Mouse (Mus musculus) urinary bladder, postnatal 4 days (tissue): ENCODE data around the gene Ppp1r11.

ENCODE experiments used
- DNase-seq, 2 experiments: peaks; one replicate each; pipeline ENCODE4 v3.0.0; 2021 to 2022; ENCODE audit warnings: low spot score in 2 of 2

Ppp1r11 gene

DNA sequence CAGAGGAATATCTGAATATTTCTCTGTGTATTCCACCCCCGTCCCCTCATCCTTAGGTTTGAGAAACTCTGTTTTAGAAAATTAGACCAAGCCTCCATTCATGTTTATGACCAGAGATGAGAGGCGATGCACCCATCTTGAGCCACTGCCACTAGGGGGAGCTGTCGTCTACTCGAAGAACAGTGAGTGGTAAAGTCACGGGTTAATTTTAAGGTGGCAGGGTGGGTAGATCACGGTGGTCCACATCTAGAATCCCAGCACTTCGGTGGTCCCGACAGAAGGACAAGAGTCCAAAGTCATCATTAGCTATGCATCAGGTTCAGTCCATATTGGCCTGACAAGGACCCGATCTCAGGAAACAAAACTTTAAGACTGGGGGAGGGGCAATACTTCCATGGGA is 36.5 kb downstream of the Ppp1r11 start:
- peak in 1 of 2 experiments; percentile 74 for DNase-seq

DNA sequence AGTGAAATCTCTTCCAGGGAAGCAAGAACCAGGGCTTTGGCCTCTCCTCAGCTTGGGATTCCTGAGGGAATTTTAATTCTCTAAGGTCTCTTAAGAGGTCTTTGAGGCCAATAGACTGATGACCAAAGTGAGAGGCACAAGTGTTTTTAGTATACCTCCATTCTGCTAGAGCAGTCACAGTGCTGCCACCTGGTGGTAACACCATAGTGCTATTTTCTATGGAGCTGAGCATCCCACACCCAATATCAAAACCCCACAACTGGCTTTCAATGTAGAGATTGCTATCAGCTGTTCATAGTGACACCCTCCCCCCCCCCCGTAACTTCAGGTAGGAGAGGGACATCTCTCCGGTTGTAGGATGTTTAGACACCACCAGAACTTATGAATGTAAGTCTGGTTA is 37.4 kb downstream of the Ppp1r11 start:
- peak; percentile 29 to 79 for DNase-seq

DNA sequence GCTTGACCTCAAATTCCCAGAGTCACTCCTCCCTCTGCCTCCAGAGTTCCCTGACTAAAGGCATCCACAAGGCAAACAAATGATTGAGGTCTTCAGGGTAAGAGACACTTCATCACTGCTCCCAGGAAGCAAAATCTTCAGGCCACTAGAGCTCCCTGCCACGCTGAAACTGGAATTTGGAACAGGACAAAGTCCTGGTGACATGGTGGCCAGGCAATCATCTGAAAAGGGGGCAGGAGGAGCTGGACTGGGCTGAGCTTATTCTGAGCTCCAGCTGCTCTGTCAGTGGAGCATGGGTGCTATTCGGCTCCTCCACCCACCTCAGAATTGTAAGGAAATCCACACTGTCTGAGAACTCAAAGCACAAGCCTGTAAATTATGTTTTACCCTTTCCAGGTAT is 39.5 kb downstream of the Ppp1r11 start:
- no peak for DNase-seq

DNA sequence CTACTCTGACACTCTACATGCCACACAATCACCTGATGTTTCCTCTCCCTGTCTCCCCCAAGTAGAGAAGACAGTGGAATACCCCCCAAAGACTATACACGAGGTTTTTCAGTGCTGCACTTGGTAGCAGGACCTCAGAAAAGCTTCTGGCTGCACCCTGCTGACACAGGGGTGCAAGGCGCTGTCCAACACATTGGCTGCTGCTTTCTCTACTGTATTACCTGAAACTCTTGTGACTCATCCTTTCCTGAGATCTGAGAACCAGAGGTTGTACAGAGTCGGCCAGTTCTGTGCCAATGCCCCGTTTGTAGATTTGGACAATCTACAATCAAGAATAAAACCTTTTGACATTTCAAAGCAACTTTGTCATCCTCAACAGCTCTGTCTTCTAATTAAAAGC is 41.7 kb downstream of the Ppp1r11 start:
- DNase-seq, result no peak

DNA sequence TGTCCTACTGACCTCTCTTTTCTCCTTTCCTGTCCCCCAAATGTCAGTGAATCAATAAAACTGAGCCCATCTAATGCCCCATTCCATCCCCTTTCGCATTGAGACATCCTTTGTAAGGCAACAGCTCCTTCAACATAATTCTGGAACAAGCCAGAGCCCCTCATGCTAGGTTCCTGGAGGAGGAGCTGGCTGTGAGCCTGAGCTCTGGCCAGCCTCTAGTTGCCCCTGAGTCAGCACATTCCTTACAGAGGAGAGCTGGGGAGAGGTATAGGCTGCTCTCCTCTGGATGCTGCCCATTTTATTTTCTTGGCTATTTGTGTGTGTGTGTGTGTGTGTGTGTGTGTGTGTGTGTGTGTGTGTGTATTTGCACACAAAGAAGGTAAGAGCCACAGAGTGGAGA is 43.3 kb downstream of the Ppp1r11 start:
- DNase-seq, result no peak

DNA sequence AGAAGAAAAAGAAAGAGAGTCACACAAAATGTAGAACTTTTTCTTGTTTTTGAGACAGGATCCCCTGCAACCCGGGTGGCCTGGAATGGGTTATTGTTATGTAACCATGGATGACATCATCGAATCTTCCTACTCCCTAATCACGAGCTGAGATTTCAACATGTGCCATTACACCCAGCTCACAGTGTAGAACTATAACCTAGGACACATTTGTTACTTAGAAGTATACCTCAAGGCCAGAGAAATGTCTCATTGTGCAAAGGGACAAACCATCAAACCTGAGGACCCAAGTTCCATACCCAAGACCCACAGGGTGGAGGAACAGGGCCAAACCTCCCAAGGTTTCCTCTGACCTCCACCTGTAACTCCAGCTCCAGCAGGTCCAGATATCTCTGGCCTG is 47.9 kb downstream of the Ppp1r11 start:
- DNase-seq, result no peak

DNA sequence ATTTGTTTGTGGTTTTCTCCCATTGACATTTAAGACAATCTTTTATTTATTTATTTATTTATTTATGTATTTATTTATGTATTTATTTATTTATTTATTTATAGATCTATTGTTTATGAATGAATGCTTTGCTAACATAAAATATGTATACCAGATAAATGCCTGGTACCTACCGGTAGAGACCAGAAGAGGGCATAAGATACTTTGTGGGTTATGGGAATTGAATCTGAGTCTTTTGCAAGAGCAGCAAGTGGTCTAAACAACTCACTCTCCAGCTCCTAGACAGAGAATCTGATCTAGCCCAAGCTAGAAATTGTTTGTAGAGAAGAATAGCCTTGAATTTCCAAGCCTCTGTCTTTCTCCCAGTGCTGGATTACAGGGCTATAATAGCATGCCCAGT is 50.9 kb downstream of the Ppp1r11 start:
- no peak for DNase-seq

DNA sequence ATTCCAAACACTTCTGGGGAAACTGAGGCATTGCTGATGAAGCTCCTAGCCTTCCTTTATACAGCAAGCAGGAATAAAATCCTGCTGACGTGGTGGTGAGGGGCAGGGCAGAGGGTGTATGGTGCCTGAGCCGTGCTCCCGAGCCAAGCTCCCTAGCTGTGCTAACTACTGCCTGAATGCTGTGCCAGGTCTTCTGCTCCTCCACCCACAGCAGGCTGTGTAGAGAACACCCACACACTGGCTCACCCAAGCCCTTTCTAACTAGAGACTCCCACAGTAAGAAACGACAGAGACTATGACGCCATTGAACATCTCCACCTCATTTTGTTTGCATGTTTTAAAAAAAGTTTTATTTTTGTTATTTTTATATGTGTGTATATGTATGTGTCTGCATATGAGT is 51.5 kb downstream of the Ppp1r11 start:
- no peak for DNase-seq

DNA sequence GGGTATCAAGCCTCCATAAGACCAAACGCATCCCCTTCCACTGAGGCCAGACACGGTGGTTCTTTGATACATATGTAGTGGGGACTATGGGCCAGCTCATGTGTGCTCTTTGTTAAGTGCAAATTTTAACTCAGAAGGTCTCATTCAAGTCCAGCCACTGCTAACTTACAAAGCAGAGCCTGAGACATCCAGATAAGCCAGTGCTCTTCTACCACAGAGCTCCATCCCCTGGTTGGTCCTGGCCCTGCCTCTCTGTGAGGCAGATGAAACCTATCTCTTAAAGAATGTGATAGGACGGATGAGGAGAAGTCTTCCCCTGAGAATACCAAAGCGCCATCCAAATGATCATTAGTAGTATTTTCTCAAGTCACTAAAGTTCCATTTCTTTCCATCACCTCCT is 52.2 kb downstream of the Ppp1r11 start:
- DNase-seq, result no peak
